Mouse (Mus musculus): ENCODE results near the gene Tead4. TPM values are rescaled to one million over a fixed set of nuclear protein-coding genes. Genes with fewer than 3 reads are reported as not detected.

The Tead4 gene
- polyA plus RNA-seq, 1 experiment = 9.1 TPM

GRCm38 (mm10) chr6:128298246-128298645, 2.4 kb downstream of the Tead4 start:
- peaks cover 5% of the 10 kb centered on the region for H3K36me3 ChIP-seq (ENCODE audit: control insufficient read depth, insufficient read depth)
- H3K4me3 ChIP-seq (ENCODE audit: insufficient read depth, poor library complexity, severe bottlenecking) = peak overlapping the region; percentile 15
- peaks cover 52% of the 10 kb centered on the region for H3K79me3 ChIP-seq (ENCODE audit: low read depth)
- peaks cover 69% of the 10 kb centered on the region for H3K79me2 ChIP-seq (ENCODE audit: control insufficient read depth, insufficient read depth)
- no peaks in the 10 kb centered on the region for H3K27me3 ChIP-seq (ENCODE audit: control insufficient read depth, insufficient read depth, insufficient read length)
- TF ChIP-seq MYOD1 (IDR thresholded peaks at IDR 0.05; ENCODE audit: control insufficient read depth, insufficient read length, low read depth) (no peak), MYOG (IDR thresholded peaks at IDR 0.05; ENCODE audit: control insufficient read depth, extremely low read depth, insufficient read length) (no peak), CEBPB (IDR thresholded peaks at IDR 0.05; ENCODE audit: low read depth) (no peak), USF1 (IDR thresholded peaks at IDR 0.05; ENCODE audit: low read depth) (no peak), FOSL1 (IDR thresholded peaks at IDR 0.05; ENCODE audit: insufficient read depth, low read length, poor library complexity, severe bottlenecking) (no peak), CTCF (IDR thresholded peaks at IDR 0.05; ENCODE audit: control insufficient read depth, insufficient read depth, insufficient read length) (no peak), MAX (IDR thresholded peaks at IDR 0.05) (no peak)
- peak overlapping the region; percentile 12 for H3ac ChIP-seq (ENCODE audit: control insufficient read depth, insufficient read length, low read depth)

- Histone ChIP-seq H3ac (ENCODE audit: control insufficient read depth, insufficient read length, low read depth) (no peak overlapping the region), H3K79me2 (ENCODE audit: control insufficient read depth, insufficient read depth) (peaks cover 83% of the 10 kb centered on the region), H3K36me3 (ENCODE audit: control insufficient read depth, insufficient read depth) (peaks cover 5% of the 10 kb centered on the region), H3K4me3 (ENCODE audit: insufficient read depth, poor library complexity, severe bottlenecking) (no peak overlapping the region), H3K27me3 (ENCODE audit: control insufficient read depth, insufficient read depth, insufficient read length) (no peaks in the 10 kb centered on the region), H3K79me3 (ENCODE audit: low read depth) (peaks cover 66% of the 10 kb centered on the region)
- no peak for TF ChIP-seq USF1 (IDR thresholded peaks at IDR 0.05; ENCODE audit: low read depth)
- TF ChIP-seq MYOD1 (IDR thresholded peaks at IDR 0.05; ENCODE audit: control insufficient read depth, insufficient read length, low read depth) = peak; percentile 36
- no peak for TF ChIP-seq MYOG (IDR thresholded peaks at IDR 0.05; ENCODE audit: control insufficient read depth, extremely low read depth, insufficient read length)
Measured at GRCm38 (mm10) chr6:128296750-128297393, 3.8 kb downstream of the Tead4 start.

GRCm38 (mm10) chr6:128295876-128296749, 4.5 kb downstream of the Tead4 start:
- Histone ChIP-seq H3K79me3 (ENCODE audit: low read depth) (peaks cover 69% of the 10 kb centered on the region), H3K79me2 (ENCODE audit: control insufficient read depth, insufficient read depth) (peaks cover 90% of the 10 kb centered on the region), H3K4me3 (ENCODE audit: insufficient read depth, poor library complexity, severe bottlenecking) (no peak overlapping the region), H3K36me3 (ENCODE audit: control insufficient read depth, insufficient read depth) (peaks cover 5% of the 10 kb centered on the region), H3ac (ENCODE audit: control insufficient read depth, insufficient read length, low read depth) (no peak overlapping the region), H3K27me3 (ENCODE audit: control insufficient read depth, insufficient read depth, insufficient read length) (no peaks in the 10 kb centered on the region)
- TF ChIP-seq CEBPB (IDR thresholded peaks at IDR 0.05; ENCODE audit: low read depth) (no peak), MYOD1 (IDR thresholded peaks at IDR 0.05; ENCODE audit: control insufficient read depth, insufficient read length, low read depth) (no peak), MYOG (IDR thresholded peaks at IDR 0.05; ENCODE audit: control insufficient read depth, extremely low read depth, insufficient read length) (no peak), CTCF (IDR thresholded peaks at IDR 0.05; ENCODE audit: control insufficient read depth, insufficient read depth, insufficient read length) (no peak), MAX (IDR thresholded peaks at IDR 0.05) (no peak)

DNA sequence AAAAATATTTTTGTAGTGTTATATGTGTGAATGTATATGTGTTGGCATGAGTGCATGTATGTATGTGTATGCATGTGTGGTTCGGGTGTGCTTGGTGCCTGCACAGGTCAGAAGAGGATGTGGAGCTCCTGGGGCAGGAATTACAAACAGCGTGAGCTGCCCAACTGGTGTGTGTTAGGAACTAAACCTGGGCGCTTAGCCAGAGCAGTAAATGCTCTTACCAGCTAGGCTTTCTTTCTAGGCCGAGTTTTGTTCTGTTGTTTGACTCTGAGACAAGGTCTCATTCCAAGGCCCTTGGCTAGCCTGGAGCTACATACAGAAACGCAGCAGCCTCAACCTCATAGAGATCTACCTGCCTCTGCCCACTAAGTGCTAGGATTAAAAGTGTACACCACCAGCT, 9.3 kb downstream of the Tead4 start:
- peaks cover 85% of the 10 kb centered on the region for H3K79me3 ChIP-seq (ENCODE audit: low read depth)

DNA sequence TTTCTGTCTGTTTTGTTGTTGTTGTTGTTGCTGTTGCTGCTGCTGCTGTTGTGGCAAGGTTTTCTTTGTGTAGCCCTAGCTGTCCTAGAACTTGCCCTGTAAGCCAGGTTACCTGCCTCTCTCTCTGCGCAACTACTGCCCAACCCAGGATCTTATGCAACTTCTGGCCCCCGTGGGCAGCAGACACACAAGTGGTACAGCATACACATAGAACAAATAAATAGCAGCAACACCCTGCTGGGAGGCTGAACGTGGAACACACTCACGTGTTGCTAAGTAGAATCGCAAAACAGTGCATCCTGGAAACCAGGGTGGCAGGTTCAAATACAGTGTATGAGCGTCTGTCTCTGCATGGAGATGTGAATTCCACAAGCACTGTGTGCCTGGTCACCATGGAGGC, 11.9 kb downstream of the Tead4 start:
- Histone ChIP-seq H3K36me3 (ENCODE audit: control insufficient read depth, insufficient read depth) (no peaks in the 10 kb centered on the region), H3K27me3 (ENCODE audit: control insufficient read depth, insufficient read depth, insufficient read length) (no peaks in the 10 kb centered on the region), H3K4me3 (ENCODE audit: insufficient read depth, poor library complexity, severe bottlenecking) (no peak overlapping the region), H3ac (ENCODE audit: control insufficient read depth, insufficient read length, low read depth) (no peak overlapping the region), H3K79me2 (ENCODE audit: control insufficient read depth, insufficient read depth) (peaks cover 100% of the 10 kb centered on the region), H3K79me3 (ENCODE audit: low read depth) (peaks cover 82% of the 10 kb centered on the region)
- TF ChIP-seq MYOD1 (IDR thresholded peaks at IDR 0.05; ENCODE audit: control insufficient read depth, insufficient read length, low read depth) (no peak), FOSL1 (IDR thresholded peaks at IDR 0.05; ENCODE audit: insufficient read depth, low read length, poor library complexity, severe bottlenecking) (no peak), MAX (IDR thresholded peaks at IDR 0.05) (no peak), USF1 (IDR thresholded peaks at IDR 0.05; ENCODE audit: low read depth) (no peak), MYOG (IDR thresholded peaks at IDR 0.05; ENCODE audit: control insufficient read depth, extremely low read depth, insufficient read length) (no peak), CEBPB (IDR thresholded peaks at IDR 0.05; ENCODE audit: low read depth) (no peak), CTCF (IDR thresholded peaks at IDR 0.05; ENCODE audit: control insufficient read depth, insufficient read depth, insufficient read length) (no peak)

More for the DNA sequence above, 9.3 kb downstream of the Tead4 start:
- peaks cover 100% of the 10 kb centered on the region for H3K79me2 ChIP-seq (ENCODE audit: control insufficient read depth, insufficient read depth)
- H3K36me3 ChIP-seq (ENCODE audit: control insufficient read depth, insufficient read depth) = peaks cover 5% of the 10 kb centered on the region
- no peak for TF ChIP-seq CEBPB (IDR thresholded peaks at IDR 0.05; ENCODE audit: low read depth)
- TF ChIP-seq USF1 (IDR thresholded peaks at IDR 0.05; ENCODE audit: low read depth) = no peak
- no peak for TF ChIP-seq CTCF (IDR thresholded peaks at IDR 0.05; ENCODE audit: control insufficient read depth, insufficient read depth, insufficient read length)
- no peak for TF ChIP-seq MYOG (IDR thresholded peaks at IDR 0.05; ENCODE audit: control insufficient read depth, extremely low read depth, insufficient read length)
- no peak for TF ChIP-seq MYOD1 (IDR thresholded peaks at IDR 0.05; ENCODE audit: control insufficient read depth, insufficient read length, low read depth)
- no peak for TF ChIP-seq MAX (IDR thresholded peaks at IDR 0.05)
- no peak for TF ChIP-seq FOSL1 (IDR thresholded peaks at IDR 0.05; ENCODE audit: insufficient read depth, low read length, poor library complexity, severe bottlenecking)
- no peaks in the 10 kb centered on the region for H3K27me3 ChIP-seq (ENCODE audit: control insufficient read depth, insufficient read depth, insufficient read length)
- H3ac ChIP-seq (ENCODE audit: control insufficient read depth, insufficient read length, low read depth) = no peak overlapping the region
- H3K4me3 ChIP-seq (ENCODE audit: insufficient read depth, poor library complexity, severe bottlenecking) = no peak overlapping the region

Data from C2C12 (cell line).